Mouse (Mus musculus): ENCODE measurements at regions not wholly inside any gene's neighbourhood (a gene's known extent, or its start where the extent isn't known, plus 50 kb on each side); places are given as distances from the start of the nearest gene placed in this dataset.

- DNase-seq (ENCODE audit: low spot score): no peak
Observed at GRCm38 (mm10) chr15:68014605-68015305, 1514.0 kb upstream of the Lrrc6 start.

GRCm38 (mm10) chr15:68011162-68011561 lies 1510.5 kb upstream of the Lrrc6 start:
- no peak for DNase-seq (ENCODE audit: low spot score)

GRCm38 (mm10) chr15:68010189-68010588 lies 1509.5 kb upstream of the Lrrc6 start:
- no peak for DNase-seq (ENCODE audit: low spot score)

GRCm38 (mm10) chr15:68004798-68005197 lies 1504.1 kb upstream of the Lrrc6 start:
- no peak for DNase-seq (ENCODE audit: low spot score)

GRCm38 (mm10) chr15:67996532-67996931 lies 1495.8 kb upstream of the Lrrc6 start:
- no peak for DNase-seq (ENCODE audit: low spot score)

- DNase-seq (ENCODE audit: low spot score): no peak
Observed at GRCm38 (mm10) chr15:67989428-67990272, 1488.9 kb upstream of the Lrrc6 start.

GRCm38 (mm10) chr15:67987941-67988340 lies 1487.2 kb upstream of the Lrrc6 start:
- DNase-seq (ENCODE audit: low spot score): no peak

- DNase-seq (ENCODE audit: low spot score): no peak
Observed at GRCm38 (mm10) chr15:67983253-67983652, 1482.5 kb upstream of the Lrrc6 start.

- DNase-seq (ENCODE audit: low spot score): no peak
Observed at GRCm38 (mm10) chr15:67981876-67982275, 1481.2 kb upstream of the Lrrc6 start.

- DNase-seq (ENCODE audit: low spot score): no peak
Observed at GRCm38 (mm10) chr15:67979451-67979850, 1478.7 kb upstream of the Lrrc6 start.

- no peak for DNase-seq (ENCODE audit: low spot score)
Observed at GRCm38 (mm10) chr15:67977210-67977609, 1476.5 kb upstream of the Lrrc6 start.

GRCm38 (mm10) chr15:67971998-67972397 lies 1471.3 kb upstream of the Lrrc6 start:
- no peak for DNase-seq (ENCODE audit: low spot score)

- no peak for DNase-seq (ENCODE audit: low spot score)
Observed at GRCm38 (mm10) chr15:67954216-67954615, 1453.5 kb upstream of the Lrrc6 start.

- no peak for DNase-seq (ENCODE audit: low spot score)
Observed at GRCm38 (mm10) chr15:67950281-67951040, 1449.8 kb upstream of the Lrrc6 start.

- DNase-seq (ENCODE audit: low spot score): no peak
Observed at GRCm38 (mm10) chr15:67944330-67945082, 1443.8 kb upstream of the Lrrc6 start.

- no peak for DNase-seq (ENCODE audit: low spot score)
Observed at GRCm38 (mm10) chr15:67943046-67943445, 1442.3 kb upstream of the Lrrc6 start.

GRCm38 (mm10) chr15:67940510-67940909 lies 1439.8 kb upstream of the Lrrc6 start:
- no peak for DNase-seq (ENCODE audit: low spot score)

- no peak for DNase-seq (ENCODE audit: low spot score)
Observed at GRCm38 (mm10) chr15:67924885-67925284, 1424.2 kb upstream of the Lrrc6 start.

- no peak for DNase-seq (ENCODE audit: low spot score)
Observed at GRCm38 (mm10) chr15:67907034-67907433, 1406.3 kb upstream of the Lrrc6 start.

- DNase-seq (ENCODE audit: low spot score): no peak
Observed at GRCm38 (mm10) chr15:67905279-67905678, 1404.6 kb upstream of the Lrrc6 start.

GRCm38 (mm10) chr15:67904646-67905045 lies 1403.9 kb upstream of the Lrrc6 start:
- no peak for DNase-seq (ENCODE audit: low spot score)

GRCm38 (mm10) chr15:67902982-67903381 lies 1402.3 kb upstream of the Lrrc6 start:
- no peak for DNase-seq (ENCODE audit: low spot score)
